8 mouse cellular contexts compared by ENCODE assay signal in the genomic region with DNA sequence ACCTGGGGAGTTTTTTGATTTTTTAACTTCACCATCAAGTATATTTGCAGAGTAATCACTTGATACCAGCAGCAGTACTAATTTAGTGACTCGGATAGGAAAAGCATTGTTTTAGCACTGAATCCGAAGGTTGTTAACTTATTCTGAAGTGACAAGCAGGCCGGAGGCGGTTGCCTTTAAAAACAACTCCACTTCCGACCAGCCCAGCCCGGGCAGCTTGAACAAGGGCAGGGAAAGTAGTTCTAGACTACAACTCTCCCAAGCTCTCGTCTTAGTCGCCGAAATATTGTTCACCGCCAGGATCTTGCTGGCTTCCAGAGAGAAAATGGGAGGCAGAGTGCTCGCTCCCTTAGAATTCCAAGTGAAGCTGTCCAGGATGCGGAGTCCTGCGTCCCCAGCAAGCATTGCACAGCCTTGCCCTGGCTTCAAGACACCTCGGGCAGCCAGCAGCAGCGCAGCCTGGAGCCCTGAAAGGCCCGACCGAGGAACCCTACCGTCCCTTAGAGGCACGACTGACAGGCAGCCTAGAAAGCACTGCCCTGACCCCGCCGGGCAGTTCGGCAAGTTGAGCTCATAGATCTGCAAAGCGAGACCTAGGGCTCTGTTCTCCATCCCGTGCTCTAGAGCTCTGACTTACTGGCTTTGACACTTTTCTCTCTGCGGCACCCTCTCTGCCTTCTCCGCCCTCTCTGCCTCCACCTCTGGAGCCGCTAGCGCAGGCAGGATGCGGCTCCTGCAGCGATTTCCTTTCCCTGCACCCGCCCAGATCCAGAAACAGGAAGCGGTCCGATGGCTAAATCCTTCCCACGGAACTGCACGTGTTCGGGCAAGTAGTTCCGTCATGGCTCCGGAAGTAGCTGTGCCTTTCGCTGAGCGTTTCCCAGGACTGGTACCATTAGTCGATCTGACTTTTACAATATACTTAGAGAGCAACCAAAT. TPM values are rescaled to one million over a fixed set of nuclear protein-coding genes. Genes with fewer than 3 reads are reported as not detected.
A peak's percentile ranks its signal among the peaks of the same experiment; 100 is the strongest.
DNase-seq lines count a peak whose midpoint lies in the region; ATAC-seq and TF ChIP-seq lines count a peak whose summit lies in the region.

Klhl20 (minus strand) TSS at position 786 of the 939 bp plus-strand sequence.

- DNase-seq in MEL (ENCODE audit: low read depth, low spot score) = peak; percentile 98
- DNase-seq in cerebellum, adult 2 months = peak; percentile 91 to 97
- peak; percentile 98 for DNase-seq in forebrain, postnatal 0 days
- peak; percentile 97 for DNase-seq in heart, postnatal 4 days
- DNase-seq in layer of hippocampus, adult 8-10 months (ENCODE audit: low spot score in 2 of 2) = peak; percentile 88 to 96
- peak; percentile 83 for DNase-seq in ovary, adult 18-20 months (ENCODE audit: low spot score)
- DNase-seq in thymus, postnatal 0 days (ENCODE audit: low spot score) = peak; percentile 96

- H3K4me3 ChIP-seq in MEL (ENCODE audit: control insufficient read depth in 1 of 2, insufficient read depth in 1 of 2, low read depth in 2 of 2, low read length in 2 of 2) = peak within 1 kb of the TSS; percentile 74 to 81
- H3K4me3 ChIP-seq in cerebellum, adult 2 months (replicated peaks; ENCODE audit: insufficient read depth, low read depth, low read length) = peak within 1 kb of the TSS; percentile 82
- H3K4me3 ChIP-seq in forebrain, postnatal 0 days (ENCODE audit: low read depth, low read length) = peak within 1 kb of the TSS; percentile 67
- H3K4me3 ChIP-seq in lung, embryonic 15.5 days = peak within 1 kb of the TSS; percentile 61

- TF ChIP-seq EP300 in MEL (IDR thresholded peaks at IDR 0.05; ENCODE audit: low read depth in 1 of 2, low read length in 2 of 2) = peak in 1 of 2 experiments; percentile 42; a peak in 1 of 4 replicates

- 1% methylated on average over 41 of the region's 41 CpGs for WGBS in cerebellum, adult 2 months
- 2% methylated on average over 41 of the region's 41 CpGs for WGBS in forebrain, postnatal 0 days
- WGBS in lung, embryonic 15.5 days = 1% methylated on average over 41 of the region's 41 CpGs

- peak; percentile 99 for ATAC-seq in forebrain, postnatal 0 days
- ATAC-seq in lung, embryonic 15.5 days (ENCODE audit: borderline replicate concordance, extremely low read depth, low FRiP score, low TSS enrichment) = peak; percentile 94

- peak within 1 kb of the TSS; percentile 79 for H3K9ac ChIP-seq in MEL (ENCODE audit: control insufficient read depth, low read depth, low read length, poor library complexity, severe bottlenecking)
- peak within 1 kb of the TSS; percentile 71 for H3K9ac ChIP-seq in forebrain, postnatal 0 days
- H3K9ac ChIP-seq in lung, embryonic 15.5 days = peak within 1 kb of the TSS; percentile 78

- no peak for TF ChIP-seq RAD21 in MEL (IDR thresholded peaks at IDR 0.05; ENCODE audit: low read depth, low read length)

- H3K27me3 ChIP-seq in MEL (ENCODE audit: control insufficient read depth in 1 of 2, insufficient read depth in 2 of 2, low read length in 2 of 2) = no peaks in the 10 kb centered on the region
- H3K27me3 ChIP-seq in cerebellum, adult 2 months (ENCODE audit: control insufficient read depth, insufficient read depth, low read length) = no peaks in the 10 kb centered on the region
- H3K27me3 ChIP-seq in forebrain, postnatal 0 days (ENCODE audit: insufficient read depth, low read length) = no peaks in the 10 kb centered on the region
- H3K27me3 ChIP-seq in lung, embryonic 15.5 days = no peaks in the 10 kb centered on the region

- H3K79me2 ChIP-seq in MEL (ENCODE audit: control insufficient read depth, insufficient read depth, low read length, poor library complexity) = peaks cover 5% of the 10 kb centered on the region

- peak within 1 kb of the TSS; percentile 82 for H3K4me2 ChIP-seq in forebrain, postnatal 0 days (ENCODE audit: low read depth)
- peak within 1 kb of the TSS; percentile 74 for H3K4me2 ChIP-seq in lung, embryonic 15.5 days

- peak; percentile 75 to 97; a peak in 3 of 4 replicates for TF ChIP-seq POLR2A in MEL (IDR thresholded peaks at IDR 0.05; ENCODE audit: control insufficient read depth in 1 of 2, insufficient read depth in 1 of 2, low read depth in 1 of 2, low read length in 2 of 2, poor library complexity in 1 of 2)
- peak; percentile 95 for TF ChIP-seq POLR2A in cerebellum, adult 2 months (IDR thresholded peaks at IDR 0.05; ENCODE audit: borderline replicate concordance, insufficient read depth, low read length)

- H3K36me3 ChIP-seq in MEL (ENCODE audit: control insufficient read depth in 1 of 2, insufficient read depth in 2 of 2, low read length in 2 of 2) = peaks cover 0 to 8% of the 10 kb centered on the region in 2 experiments; a peak in 2 of 4 replicates
- peaks cover 4% of the 10 kb centered on the region; the same call in 1 of the 2 replicates for H3K36me3 ChIP-seq in forebrain, postnatal 0 days (ENCODE audit: insufficient read depth)
- H3K36me3 ChIP-seq in lung, embryonic 15.5 days = no peaks in the 10 kb centered on the region; the same call in 1 of the 2 replicates

- H3K9me3 ChIP-seq in MEL (replicated peaks; ENCODE audit: insufficient read depth, low read length) = no peaks in the 10 kb centered on the region
- no peaks in the 10 kb centered on the region for H3K9me3 ChIP-seq in forebrain, postnatal 0 days (ENCODE audit: low read length)
- H3K9me3 ChIP-seq in lung, embryonic 15.5 days = no peaks in the 10 kb centered on the region

- H3K27ac ChIP-seq in MEL (ENCODE audit: control insufficient read depth, low read depth, low read length) = peak within 1 kb of the TSS; percentile 61
- H3K27ac ChIP-seq in cerebellum, adult 2 months (ENCODE audit: insufficient read depth, low read length) = peak within 1 kb of the TSS; percentile 63
- peak within 1 kb of the TSS; percentile 83 for H3K27ac ChIP-seq in forebrain, postnatal 0 days (ENCODE audit: low read depth, low read length)
- H3K27ac ChIP-seq in lung, embryonic 15.5 days = peak within 1 kb of the TSS; percentile 81

- TF ChIP-seq CTCF in MEL (IDR thresholded peaks at IDR 0.05 in 2 of 3, conservative IDR thresholded peaks at IDR 0.05 in 1 of 3; ENCODE audit: control insufficient read depth in 1 of 3, insufficient read depth in 1 of 3, low read depth in 2 of 3, low read length in 3 of 3, poor library complexity in 1 of 3, severe bottlenecking in 1 of 3) = 0 out of 6 replicates have a peak, but pooled peaks of 1 of the 3 experiments have one; percentile 2
- no peak for TF ChIP-seq CTCF in cerebellum, adult 2 months (IDR thresholded peaks at IDR 0.05; ENCODE audit: borderline replicate concordance, insufficient read depth, low read depth, low read length)
- 0 out of 2 replicates have a peak, but pooled peaks have one; percentile 8 for TF ChIP-seq CTCF in forebrain, postnatal 0 days (IDR thresholded peaks at IDR 0.05; ENCODE audit: low read depth)

- peaks cover 0 to 3% of the 10 kb centered on the region in 2 experiments; a peak in 1 of 4 replicates for H3K4me1 ChIP-seq in MEL (ENCODE audit: control insufficient read depth in 1 of 2, insufficient read depth in 2 of 2, low read length in 2 of 2)
- peaks cover 3% of the 10 kb centered on the region; the same call in 1 of the 2 replicates for H3K4me1 ChIP-seq in cerebellum, adult 2 months (ENCODE audit: control insufficient read depth, insufficient read depth, low read length)
- H3K4me1 ChIP-seq in forebrain, postnatal 0 days (ENCODE audit: insufficient read depth) = peaks cover 9% of the 10 kb centered on the region; the same call in 1 of the 2 replicates
- peaks cover 8% of the 10 kb centered on the region; the same call in 1 of the 2 replicates for H3K4me1 ChIP-seq in lung, embryonic 15.5 days

TF ChIP-seq in MEL, 35 proteins besides CTCF, POLR2A, EP300 and RAD21 (continues in another document):
- TF ChIP-seq E2F4 (IDR thresholded peaks at IDR 0.05; ENCODE audit: borderline replicate concordance, low read depth, low read length) (no peak), KAT2A (conservative IDR thresholded peaks at IDR 0.05; ENCODE audit: low read depth, low read length) (peak; percentile 78), USF2 (IDR thresholded peaks at IDR 0.05; ENCODE audit: borderline replicate concordance in 1 of 2, insufficient read depth in 1 of 2, low read depth in 1 of 2, low read length in 2 of 2) (no peak), MAZ (IDR thresholded peaks at IDR 0.05; ENCODE audit: low read depth, low read length) (peak; percentile 88; the same call in 1 of the 2 replicates), NRF1 (IDR thresholded peaks at IDR 0.05; ENCODE audit: insufficient read depth, low read depth, low read length, poor library complexity, severe bottlenecking) (peak; percentile 28; the same call in 1 of the 2 replicates), GABPA (IDR thresholded peaks at IDR 0.05; ENCODE audit: low read depth, low read length) (no peak), ZC3H11A (IDR thresholded peaks at IDR 0.05; ENCODE audit: low read depth, low read length) (no peak), MYB (IDR thresholded peaks at IDR 0.05; ENCODE audit: low read depth, low read length) (no peak), SMC3 (IDR thresholded peaks at IDR 0.05; ENCODE audit: low read depth, low read length) (no peak), ZNF384 (IDR thresholded peaks at IDR 0.05; ENCODE audit: low read depth, low read length) (no peak), ETS1 (IDR thresholded peaks at IDR 0.05; ENCODE audit: low read depth, low read length) (peak; percentile 60; the same call in 1 of the 2 replicates), HCFC1 (IDR thresholded peaks at IDR 0.05; ENCODE audit: low read depth, low read length) (peak; percentile 98), CHD1 (IDR thresholded peaks at IDR 0.05; ENCODE audit: low read depth, low read length) (no peak), NELFE (IDR thresholded peaks at IDR 0.05; ENCODE audit: low read depth, low read length) (peak; percentile 89), MYC (IDR thresholded peaks at IDR 0.05; ENCODE audit: low read depth, low read length) (peak; percentile 88), MEF2A (IDR thresholded peaks at IDR 0.05; ENCODE audit: extremely low read depth, insufficient replicate concordance, low read depth, low read length, poor library complexity, severe bottlenecking) (no peak), ELF1 (IDR thresholded peaks at IDR 0.05; ENCODE audit: low read depth, low read length) (peak; percentile 96), TAL1 (IDR thresholded peaks at IDR 0.05; ENCODE audit: low read length) (no peak)

RNA-seq across cellular contexts. Expression of gene Klhl20, which starts in this region (rescaled TPM):
- 3.6 and 3.7 TPM in 2 replicates for total RNA-seq in MEL (2012; rRNA removed)
- polyA plus RNA-seq in MEL (2012; ENCODE audit: insufficient read depth in 1 of 2, insufficient read length in 2 of 2, low read depth in 1 of 2, low replicate concordance in 2 of 2, missing spikeins in 1 of 2) = 1 to 10 TPM in 1 of 2 experiments, not detected in 1; 7.8 TPM
- polyA plus RNA-seq in cerebellum, adult 2 months (2012; rRNA removed) = 19.5 and 20.3 TPM in 2 replicates
- total RNA-seq in forebrain, postnatal 0 days (2014; rRNA removed) = 20.5 and 24.1 TPM in 2 replicates
- 8.1 and 12.2 TPM in 2 replicates for polyA plus RNA-seq in forebrain, postnatal 0 days (2015; fragmentation: Nextera tagmentation; extraction: Ambion mirVana)
- 10 to 100 TPM; 11.9 to 14.7 TPM for total RNA-seq in heart, postnatal 4 days (2021)
- 10 to 100 TPM; 17.2 to 19.4 (median 18.2) TPM for total RNA-seq in layer of hippocampus, adult 8-10 months (2022)
- 15.9 and 16.0 TPM in 2 replicates for polyA plus RNA-seq in lung, embryonic 15.5 days (2015; fragmentation: Nextera tagmentation; extraction: Ambion mirVana)
- polyA plus RNA-seq in thymus, postnatal 0 days (2015; fragmentation: Nextera tagmentation; extraction: Ambion mirVana) = 17.5 and 17.6 TPM in 2 replicates

Comparison
In these comparisons a context has a peak if more than half of its experiments do, and no peak if none do; other contexts are left out.
1. Peak in every context shown above with its lines: DNase-seq, ATAC-seq, H3K4me3 ChIP-seq and H3K27ac ChIP-seq.